Mouse (Mus musculus) heart, adult 2 months (tissue): ENCODE results near the gene Gm10153.

Experiments used
- CTCF ChIP-seq: fragments of 200-600 bp; IDR thresholded peaks from 2 replicates; pipeline ENCODE4 v1.8.1; 2022; ENCODE audit warnings: antibody characterized with exemption, mild to moderate bottlenecking, moderate library complexity
- EP300 ChIP-seq: fragments of 200-500 bp; IDR thresholded peaks from 2 replicates; pipeline ENCODE4 v1.6.1; 2011; ENCODE audit warnings: low read depth, low read length, control low read depth; ENCODE audit not compliant: insufficient read depth

DNA sequence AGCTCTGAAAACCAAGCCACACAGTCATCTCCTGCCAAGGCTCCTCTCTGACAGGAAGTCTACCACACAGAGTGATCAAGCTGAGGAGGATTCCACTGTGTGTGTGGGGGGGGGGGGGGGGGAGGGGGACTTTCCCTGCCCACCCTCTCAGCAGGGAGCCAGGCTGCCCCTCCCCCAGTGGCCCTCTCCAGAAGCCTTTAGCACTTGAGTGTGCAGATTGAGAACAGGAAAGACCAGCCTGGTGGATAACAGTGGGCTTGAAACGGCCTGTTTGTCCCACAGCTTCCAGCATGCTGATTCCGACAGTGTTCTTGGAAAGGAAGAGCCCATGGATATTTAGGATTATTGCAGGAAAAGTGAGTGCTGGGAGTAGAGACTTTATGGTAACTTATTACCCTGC is 34.3 kb upstream of the Gm10153 start:
- TF ChIP-seq CTCF (no peak), EP300 (no peak)
